Mouse (Mus musculus): ENCODE data around the gene Tcstv3.

GRCm38 (mm10) chr13:120299991-120300442, 16.7 kb upstream of the Tcstv3 start, which contains the start of gene BC147527:
- TF ChIP-seq CTCF (IDR thresholded peaks at IDR 0.05; ENCODE audit: control insufficient read depth, insufficient read depth, low read length) (no peak), POLR2A (IDR thresholded peaks at IDR 0.05; ENCODE audit: borderline replicate concordance, control insufficient read depth, low read depth, low read length) (no peak)
